Mouse (Mus musculus): ENCODE results near the gene Olfr1471. TPM values are rescaled to one million over a fixed set of nuclear protein-coding genes. Genes with fewer than 3 reads are reported as not detected.
"Not testable (repeated sequence)": the region's sequence is repeated elsewhere in the genome, so short reads cannot be mapped to it uniquely, and the experiment has no call there.

Olfr1471 gene
- polyA plus RNA-seq (2016; fragmentation: Nextera tagmentation; extraction: Ambion mirVana), result not detected in 2 replicates

- not testable (repeated sequence) for H3K4me1 ChIP-seq; H3K27ac ChIP-seq; H3K36me3 ChIP-seq (replicated peaks); DNase-seq (ENCODE audit: extremely low spot score, low spot score); H3K27me3 ChIP-seq (ENCODE audit: poor library complexity, severe bottlenecking); H3K4me3 ChIP-seq
- H3K9me3 ChIP-seq, result peaks cover 33% of the 10 kb centered on the region
- 76% methylated on average over 2 of the region's 2 CpGs for WGBS
Measured at GRCm38 (mm10) chr19:13443109-13443508, at the start of gene Olfr1471. TSS of gene Olfr1471 (plus strand) at chr19:13443409.

- Histone ChIP-seq H3K4me3 (no peak within 1 kb of the TSS), H3K27me3 (ENCODE audit: poor library complexity, severe bottlenecking) (no peaks in the 10 kb centered on the region), H3K27ac (no peak within 1 kb of the TSS), H3K4me1 (no peaks in the 10 kb centered on the region), H3K9me3 (peaks cover 33% of the 10 kb centered on the region), H3K36me3 (replicated peaks) (no peaks in the 10 kb centered on the region)
- DNase-seq (ENCODE audit: extremely low spot score, low spot score), result no peak
- 80% methylated on average over 2 of the region's 2 CpGs for WGBS
Measured at GRCm38 (mm10) chr19:13407549-13407948, 35.7 kb upstream of the Olfr1471 start, which contains the start of gene Olfr1469. TSS of gene Olfr1469 (plus strand) at chr19:13407849.

- 93% methylated on average over 1 of the region's 1 CpGs for whole genome bisulfite sequencing
- no peak within 1 kb of the TSS for H3K27ac ChIP-seq
- no peak for DNase-seq (ENCODE audit: extremely low spot score, low spot score)
- no peaks in the 10 kb centered on the region for H3K27me3 ChIP-seq (ENCODE audit: poor library complexity, severe bottlenecking)
- H3K36me3 ChIP-seq (replicated peaks), result no peaks in the 10 kb centered on the region
- peaks cover 30% of the 10 kb centered on the region for H3K9me3 ChIP-seq
- H3K4me1 ChIP-seq, result no peaks in the 10 kb centered on the region
- H3K4me3 ChIP-seq, result no peak within 1 kb of the TSS
Measured at GRCm38 (mm10) chr19:13455986-13456385, 12.8 kb downstream of the Olfr1471 start, which contains the start of gene Olfr1472. TSS of gene Olfr1472 (minus strand) at chr19:13456086.

- not testable (repeated sequence) for H3K36me3 ChIP-seq (replicated peaks)
Measured at GRCm38 (mm10) chr19:13469265-13469664, 26.1 kb downstream of the Olfr1471 start, which contains the start of gene Olfr1474. TSS of gene Olfr1474 (plus strand) at chr19:13469565.

GRCm38 (mm10) chr19:13480096-13480495, 36.9 kb downstream of the Olfr1471 start, which contains the start of gene Olfr1475:
TSS of gene Olfr1475 (minus strand) at chr19:13480196.
- Histone ChIP-seq H3K36me3 (replicated peaks) (no peaks in the 10 kb centered on the region), H3K27ac (no peak within 1 kb of the TSS), H3K9me3 (peaks cover 2% of the 10 kb centered on the region; the same call in 1 of the 2 replicates), H3K4me1 (no peaks in the 10 kb centered on the region), H3K27me3 (ENCODE audit: poor library complexity, severe bottlenecking) (no peaks in the 10 kb centered on the region), H3K4me3 (no peak within 1 kb of the TSS)
- no peak for DNase-seq (ENCODE audit: extremely low spot score, low spot score)

More at GRCm38 (mm10) chr19:13469265-13469664, 26.1 kb downstream of the Olfr1471 start, which contains the start of gene Olfr1474:
- not testable (repeated sequence) for H3K4me3 ChIP-seq; H3K4me1 ChIP-seq; H3K27me3 ChIP-seq (ENCODE audit: poor library complexity, severe bottlenecking); H3K27ac ChIP-seq; H3K9me3 ChIP-seq; DNase-seq (ENCODE audit: extremely low spot score, low spot score)
- WGBS, result 88% methylated on average over 4 of the region's 4 CpGs

GRCm38 (mm10) chr19:13500246-13500645, 57.0 kb downstream of the Olfr1471 start, which contains the start of gene Olfr1477:
TSS of gene Olfr1477 (plus strand) at chr19:13500546.
- WGBS, result 82% methylated on average over 3 of the region's 3 CpGs
- H3K4me3 ChIP-seq, result no peak within 1 kb of the TSS
- no peak within 1 kb of the TSS for H3K27ac ChIP-seq
- H3K4me1 ChIP-seq, result no peaks in the 10 kb centered on the region
- H3K36me3 ChIP-seq (replicated peaks), result no peaks in the 10 kb centered on the region
- H3K27me3 ChIP-seq (ENCODE audit: poor library complexity, severe bottlenecking), result no peaks in the 10 kb centered on the region
- no peak for DNase-seq (ENCODE audit: extremely low spot score, low spot score)
- peaks cover 30% of the 10 kb centered on the region for H3K9me3 ChIP-seq

Other genes with a start within 250 kb of the Olfr1471 start
- not detected in 2 replicates for gene Olfr1463, start 212.1 kb upstream of the Olfr1471 start, polyA plus RNA-seq (2016; fragmentation: Nextera tagmentation; extraction: Ambion mirVana)
- gene Olfr1465, start 127.9 kb upstream of the Olfr1471 start, polyA plus RNA-seq (2016; fragmentation: Nextera tagmentation; extraction: Ambion mirVana), result not detected in 2 replicates
- not detected in 2 replicates for gene Olfr1466, start 104.5 kb upstream of the Olfr1471 start, polyA plus RNA-seq (2016; fragmentation: Nextera tagmentation; extraction: Ambion mirVana)
- gene Olfr1467, start 81.2 kb upstream of the Olfr1471 start, polyA plus RNA-seq (2016; fragmentation: Nextera tagmentation; extraction: Ambion mirVana), result not detected in 2 replicates
- not detected in 2 replicates for gene Olfr1469, start 35.6 kb upstream of the Olfr1471 start, polyA plus RNA-seq (2016; fragmentation: Nextera tagmentation; extraction: Ambion mirVana)
- gene Olfr1472, start 12.7 kb downstream of the Olfr1471 start, polyA plus RNA-seq (2016; fragmentation: Nextera tagmentation; extraction: Ambion mirVana), result not detected in 2 replicates
- not detected in 2 replicates for gene Olfr1474, start 26.2 kb downstream of the Olfr1471 start, polyA plus RNA-seq (2016; fragmentation: Nextera tagmentation; extraction: Ambion mirVana)
- not detected in 2 replicates for gene Olfr1475, start 36.8 kb downstream of the Olfr1471 start, polyA plus RNA-seq (2016; fragmentation: Nextera tagmentation; extraction: Ambion mirVana)
- not detected in 2 replicates for gene Olfr1477, start 57.1 kb downstream of the Olfr1471 start, polyA plus RNA-seq (2016; fragmentation: Nextera tagmentation; extraction: Ambion mirVana)
- not detected in 2 replicates for gene Olfr1480, start 84.5 kb downstream of the Olfr1471 start, polyA plus RNA-seq (2016; fragmentation: Nextera tagmentation; extraction: Ambion mirVana)
- not detected in 2 replicates for gene Olfr1484, start 140.1 kb downstream of the Olfr1471 start, polyA plus RNA-seq (2016; fragmentation: Nextera tagmentation; extraction: Ambion mirVana)
- gene Olfr1487, start 174.0 kb downstream of the Olfr1471 start, polyA plus RNA-seq (2016; fragmentation: Nextera tagmentation; extraction: Ambion mirVana), result not detected in 2 replicates
- gene Olfr1489, start 188.2 kb downstream of the Olfr1471 start, polyA plus RNA-seq (2016; fragmentation: Nextera tagmentation; extraction: Ambion mirVana), result not detected in 2 replicates
- gene Olfr1490, start 207.7 kb downstream of the Olfr1471 start, polyA plus RNA-seq (2016; fragmentation: Nextera tagmentation; extraction: Ambion mirVana), result not detected in 2 replicates